Mouse (Mus musculus) neural tube, embryonic 15.5 days (tissue): Measurements from ENCODE around the gene Fxyd6. TPM values are rescaled to one million over a fixed set of nuclear protein-coding genes. Genes with fewer than 3 reads are reported as not detected.

ENCODE experiments used
- ATAC-seq: fragments of 200-750 bp; cut with Nextera tagmentation; 2 replicates; pipeline ENCODE4 v1.8.0; 2017; ENCODE audit warnings: mild to moderate bottlenecking, moderate TSS enrichment, moderate library complexity; ENCODE audit not compliant: low FRiP score
- H3K27ac ChIP-seq: fragments of 300-500 bp; sonication (generic); replicated peaks from 2 replicates; pipeline ENCODE4 v1.5.1; 2015; ENCODE audit warnings: mild to moderate bottlenecking, inconsistent platforms
- H3K27me3 ChIP-seq: fragments of 300-500 bp; sonication (generic); replicated peaks from 2 replicates; pipeline ENCODE4 v1.6.1; 2015; ENCODE audit warnings: inconsistent platforms
- H3K36me3 ChIP-seq: fragments of 300-500 bp; sonication (generic); 2 replicates; pipeline ENCODE4 v1.6.1; 2015; ENCODE audit warnings: inconsistent platforms
- H3K4me1 ChIP-seq: fragments of 300-500 bp; sonication (generic); 2 replicates; pipeline ENCODE4 v1.6.1; 2015; ENCODE audit warnings: inconsistent platforms
- H3K4me2 ChIP-seq: fragments of 300-500 bp; sonication (generic); 2 replicates; pipeline ENCODE4 v1.6.1; 2015; ENCODE audit warnings: inconsistent platforms, mild to moderate bottlenecking, moderate library complexity
- H3K4me3 ChIP-seq: fragments of 300-500 bp; sonication (generic); replicated peaks from 2 replicates; pipeline ENCODE4 v1.5.1; 2015; ENCODE audit warnings: mild to moderate bottlenecking, inconsistent platforms
- H3K9ac ChIP-seq: fragments of 300-500 bp; sonication (generic); replicated peaks from 2 replicates; pipeline ENCODE4 v1.6.1; 2015; ENCODE audit warnings: mild to moderate bottlenecking, inconsistent platforms
- H3K9me3 ChIP-seq: fragments of 300-500 bp; sonication (generic); replicated peaks from 2 replicates; pipeline ENCODE4 v1.6.1; 2016; ENCODE audit warnings: inconsistent platforms
- WGBS: fragments of 180-500 bp; shearing (Covaris S2); methylation state at CpG from one replicate; pipeline ENCODE4 v1.1.7; 2015; ENCODE audit warnings: mixed read lengths; 5-methylcytosine and 5-hydroxymethylcytosine counted together
- polyA plus RNA-seq: library from polyadenylated mRNA; unstranded; fragments of >200 nt; fragmentation: Nextera tagmentation; extraction: Ambion mirVana; gene quantifications from 2 replicates; pipeline ENCODE4 v1.2.1, GENCODE M21; 2015

The Fxyd6 gene
- polyA plus RNA-seq, 1 experiment from 2014 or later: 531 TPM

DNA sequence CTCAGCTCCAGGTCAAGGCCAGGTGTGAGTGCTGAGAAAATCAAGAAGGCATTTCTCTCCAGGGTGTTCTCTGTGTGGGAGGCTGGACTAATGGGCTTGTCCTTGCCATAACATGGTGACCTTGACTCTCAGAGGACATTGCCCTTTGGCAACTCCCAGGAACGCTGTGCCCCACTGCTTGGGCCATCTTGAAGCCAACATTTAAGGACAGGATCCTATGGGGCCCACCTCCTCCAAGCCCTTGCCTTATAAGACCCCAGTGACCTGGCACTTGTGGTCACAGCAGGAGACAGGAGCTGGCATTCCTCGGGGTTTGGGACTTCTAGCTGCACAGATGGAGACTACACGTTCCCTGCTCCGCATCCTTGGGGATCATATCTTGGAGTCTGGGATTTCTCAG is 29.4 kb downstream of the Fxyd6 start, which contains the start of gene Fxyd2:
TSS of gene Fxyd2 (plus strand) at position 236 of the 400 bp plus-strand sequence.
- Histone ChIP-seq H3K27ac (no peak within 1 kb of the TSS), H3K4me3 (no peak within 1 kb of the TSS), H3K36me3 (peaks cover 18% of the 10 kb centered on the region), H3K4me2 (no peak within 1 kb of the TSS), H3K27me3 (no peaks in the 10 kb centered on the region), H3K4me1 (no peaks in the 10 kb centered on the region), H3K9ac (no peak within 1 kb of the TSS), H3K9me3 (no peaks in the 10 kb centered on the region)
- WGBS: 86% methylated on average over 4 of the region's 4 CpGs
- ATAC-seq: no peak

- Histone ChIP-seq H3K4me3 (no peak overlapping the region), H3K9ac (no peak overlapping the region), H3K27ac (no peak overlapping the region), H3K36me3 (no peaks in the 10 kb centered on the region), H3K4me2 (no peak overlapping the region), H3K9me3 (no peaks in the 10 kb centered on the region), H3K27me3 (no peaks in the 10 kb centered on the region), H3K4me1 (no peaks in the 10 kb centered on the region)
- no peak for ATAC-seq
- 52% methylated on average over 4 of the region's 4 CpGs for WGBS
Measured at GRCm38 (mm10) chr9:45401851-45402250, 31.9 kb downstream of the Fxyd6 start.

- no peaks in the 10 kb centered on the region for H3K27me3 ChIP-seq
- ATAC-seq: no peak
- H3K9me3 ChIP-seq: no peaks in the 10 kb centered on the region
- H3K36me3 ChIP-seq: no peaks in the 10 kb centered on the region
- no peak overlapping the region for H3K9ac ChIP-seq
- no peak overlapping the region for H3K4me3 ChIP-seq
- peaks cover 3% of the 10 kb centered on the region; the same call in 1 of the 2 replicates for H3K4me1 ChIP-seq
- WGBS: 59% methylated on average over 2 of the region's 2 CpGs
- no peak overlapping the region for H3K4me2 ChIP-seq
- no peak overlapping the region for H3K27ac ChIP-seq
Measured at GRCm38 (mm10) chr9:45402957-45403356, 33.0 kb downstream of the Fxyd6 start.

GRCm38 (mm10) chr9:45405694-45406093 is 35.7 kb downstream of the Fxyd6 start:
- 69% methylated on average over 5 of the region's 5 CpGs for WGBS
- Histone ChIP-seq H3K4me2 (no peak overlapping the region), H3K36me3 (no peaks in the 10 kb centered on the region), H3K9ac (no peak overlapping the region), H3K27me3 (peaks cover 4% of the 10 kb centered on the region; the same call in 1 of the 2 replicates), H3K27ac (no peak overlapping the region), H3K4me1 (peaks cover 8% of the 10 kb centered on the region; the same call in 1 of the 2 replicates), H3K9me3 (no peaks in the 10 kb centered on the region), H3K4me3 (no peak overlapping the region)
- no peak for ATAC-seq

- ATAC-seq: no peak
- Histone ChIP-seq H3K9me3 (no peaks in the 10 kb centered on the region), H3K4me1 (peaks cover 8% of the 10 kb centered on the region; the same call in 1 of the 2 replicates), H3K4me2 (no peak overlapping the region), H3K9ac (no peak overlapping the region), H3K36me3 (no peaks in the 10 kb centered on the region), H3K27ac (no peak overlapping the region), H3K27me3 (peaks cover 4% of the 10 kb centered on the region; the same call in 1 of the 2 replicates), H3K4me3 (no peak overlapping the region)
- 80% methylated on average over 3 of the region's 3 CpGs for WGBS
Measured at GRCm38 (mm10) chr9:45406808-45407207, 36.8 kb downstream of the Fxyd6 start.

- Histone ChIP-seq H3K4me3 (peak overlapping the region; percentile 34), H3K4me2 (peak overlapping the region; percentile 54), H3K36me3 (no peaks in the 10 kb centered on the region), H3K9me3 (no peaks in the 10 kb centered on the region), H3K27me3 (peaks cover 4% of the 10 kb centered on the region; the same call in 1 of the 2 replicates), H3K4me1 (peaks cover 16% of the 10 kb centered on the region), H3K27ac (no peak overlapping the region), H3K9ac (0 out of 2 replicates have a peak overlapping the region, but pooled peaks have one; percentile 26)
- 38% methylated on average over 33 of the region's 33 CpGs for WGBS
- ATAC-seq: peak; percentile 66
Measured at GRCm38 (mm10) chr9:45407706-45408675, 38.0 kb downstream of the Fxyd6 start.

DNA sequence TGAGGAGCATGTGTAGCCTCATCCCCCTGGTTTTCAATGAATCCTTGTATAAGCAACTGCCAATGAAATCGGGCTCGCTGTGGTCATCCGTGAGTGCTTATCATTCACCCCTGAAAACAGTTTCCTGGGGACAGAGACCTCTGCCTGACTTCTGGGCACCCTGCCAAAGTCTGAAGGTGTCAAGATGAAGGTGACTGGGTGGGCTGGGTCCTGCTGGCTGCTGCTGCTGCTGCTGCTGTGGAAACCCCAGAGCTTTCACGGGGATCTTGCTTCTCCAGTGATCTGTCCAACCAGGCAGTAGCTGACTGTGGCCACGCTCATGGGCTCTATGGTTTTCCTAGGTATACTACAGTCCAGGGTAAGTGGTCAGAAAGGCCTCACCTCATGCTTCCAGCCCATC is 40.2 kb downstream of the Fxyd6 start:
- peaks cover 16% of the 10 kb centered on the region for H3K4me1 ChIP-seq
- no peak overlapping the region for H3K4me2 ChIP-seq
- WGBS: 87% methylated on average over 5 of the region's 5 CpGs
- no peaks in the 10 kb centered on the region for H3K9me3 ChIP-seq
- no peaks in the 10 kb centered on the region for H3K36me3 ChIP-seq
- no peak overlapping the region for H3K9ac ChIP-seq
- no peak overlapping the region for H3K27ac ChIP-seq
- ATAC-seq: no peak
- H3K27me3 ChIP-seq: peaks cover 4% of the 10 kb centered on the region; the same call in 1 of the 2 replicates
- H3K4me3 ChIP-seq: no peak overlapping the region

- Histone ChIP-seq H3K4me1 (peaks cover 16% of the 10 kb centered on the region), H3K4me2 (no peak overlapping the region), H3K9me3 (no peaks in the 10 kb centered on the region), H3K27ac (no peak overlapping the region), H3K4me3 (no peak overlapping the region), H3K27me3 (peaks cover 4% of the 10 kb centered on the region; the same call in 1 of the 2 replicates), H3K36me3 (no peaks in the 10 kb centered on the region), H3K9ac (no peak overlapping the region)
- WGBS: 90% methylated on average over 2 of the region's 2 CpGs
- no peak for ATAC-seq
Measured at GRCm38 (mm10) chr9:45410614-45411013, 40.6 kb downstream of the Fxyd6 start.

GRCm38 (mm10) chr9:45411111-45411510 is 41.1 kb downstream of the Fxyd6 start:
- Histone ChIP-seq H3K36me3 (no peaks in the 10 kb centered on the region), H3K27ac (no peak overlapping the region), H3K4me3 (no peak overlapping the region), H3K4me1 (peaks cover 16% of the 10 kb centered on the region), H3K4me2 (no peak overlapping the region), H3K9me3 (no peaks in the 10 kb centered on the region), H3K27me3 (peaks cover 4% of the 10 kb centered on the region; the same call in 1 of the 2 replicates), H3K9ac (no peak overlapping the region)
- ATAC-seq: no peak
- 84% methylated on average over 3 of the region's 3 CpGs for WGBS

GRCm38 (mm10) chr9:45411803-45412202 is 41.8 kb downstream of the Fxyd6 start:
- H3K4me1 ChIP-seq: peaks cover 16% of the 10 kb centered on the region
- 20% methylated on average over 7 of the region's 7 CpGs for WGBS
- H3K36me3 ChIP-seq: no peaks in the 10 kb centered on the region
- no peaks in the 10 kb centered on the region for H3K9me3 ChIP-seq
- ATAC-seq: peak; percentile 67; the same call in 1 of the 2 replicates
- no peak overlapping the region for H3K4me3 ChIP-seq
- H3K27ac ChIP-seq: no peak overlapping the region; the same call in 1 of the 2 replicates
- peaks cover 4% of the 10 kb centered on the region; the same call in 1 of the 2 replicates for H3K27me3 ChIP-seq
- no peak overlapping the region for H3K9ac ChIP-seq
- peak overlapping the region; percentile 45 for H3K4me2 ChIP-seq

GRCm38 (mm10) chr9:45412287-45412686 is 42.3 kb downstream of the Fxyd6 start:
- no peak overlapping the region for H3K27ac ChIP-seq
- peak; percentile 34; the same call in 1 of the 2 replicates for ATAC-seq

More at GRCm38 (mm10) chr9:45412287-45412686, 42.3 kb downstream of the Fxyd6 start:
- Histone ChIP-seq H3K27me3 (peaks cover 4% of the 10 kb centered on the region; the same call in 1 of the 2 replicates), H3K4me2 (peak overlapping the region; percentile 45), H3K4me3 (no peak overlapping the region), H3K9ac (no peak overlapping the region), H3K4me1 (peaks cover 16% of the 10 kb centered on the region), H3K9me3 (no peaks in the 10 kb centered on the region), H3K36me3 (no peaks in the 10 kb centered on the region)
- 8% methylated on average over 10 of the region's 10 CpGs for WGBS
